Mouse (Mus musculus) adrenal gland, postnatal 10 days (tissue): ENCODE data around the gene Ubl5. TPM values are rescaled to one million over a fixed set of nuclear protein-coding genes. Genes with fewer than 3 reads are reported as not detected.
"Not testable (repeated sequence)": the region's sequence is repeated elsewhere in the genome, so short reads cannot be mapped to it uniquely, and the experiment has no call there.

Experiments
- DNase-seq: peaks from one replicate; pipeline ENCODE4 v3.0.0; 2021; ENCODE audit warnings: mixed read lengths
- long read RNA-seq, 2 experiments: library from polyadenylated mRNA; stranded (forward); transcript quantifications; one replicate each; pipeline ENCODE4 v2.0.0; 2021
- total RNA-seq, 2 experiments: library from RNA; stranded (reverse); gene quantifications; 2 replicates each; pipeline ENCODE4 v1.2.3; 2021

Ubl5 gene
- 100 to 1,000 TPM; 295 to 301 TPM for total RNA-seq
- long read RNA-seq, experiment 1, transcript Ubl5-201 (5 exons, 2,114 nt) = major isoform, 150 of 174 reads
- long read RNA-seq, experiment 1, partial matches to known transcripts = 8 of 174 reads
- long read RNA-seq, experiment 1, other reads (novel, unspliced or antisense) = 11 of 174 reads
- long read RNA-seq, experiment 2, transcript Ubl5-201 (5 exons, 2,114 nt) = major isoform, 138 of 154 reads
- long read RNA-seq, experiment 2, partial matches to known transcripts = 4 of 154 reads
- long read RNA-seq, experiment 2, other reads (novel, unspliced or antisense) = 7 of 154 reads

GRCm38 (mm10) chr9:20642101-20642895 lies at the start of gene Ubl5:
Ubl5 (plus strand) TSS chr9:20642878.
- DNase-seq = peak; percentile 91

GRCm38 (mm10) chr9:20601270-20601669 lies 41.4 kb upstream of the Ubl5 start:
- DNase-seq = no peak

GRCm38 (mm10) chr9:20606269-20606668 lies 36.4 kb upstream of the Ubl5 start:
- DNase-seq = no peak

GRCm38 (mm10) chr9:20607100-20607974 lies 35.3 kb upstream of the Ubl5 start:
- DNase-seq = peak; percentile 86

- DNase-seq = no peak
Measured at GRCm38 (mm10) chr9:20609831-20610464, 32.7 kb upstream of the Ubl5 start.

- no peak for DNase-seq
Measured at GRCm38 (mm10) chr9:20611976-20612375, 30.7 kb upstream of the Ubl5 start.

GRCm38 (mm10) chr9:20616685-20617084 lies 26.0 kb upstream of the Ubl5 start:
- no peak for DNase-seq

- no peak for DNase-seq
Measured at GRCm38 (mm10) chr9:20631332-20631731, 11.3 kb upstream of the Ubl5 start.

- DNase-seq = not testable (repeated sequence)
Measured at GRCm38 (mm10) chr9:20635676-20636075, 7.0 kb upstream of the Ubl5 start.

- DNase-seq = no peak
Measured at GRCm38 (mm10) chr9:20636256-20636655, 6.4 kb upstream of the Ubl5 start.

GRCm38 (mm10) chr9:20636790-20637189 lies 5.9 kb upstream of the Ubl5 start:
- no peak for DNase-seq

- DNase-seq = no peak
Measured at GRCm38 (mm10) chr9:20638552-20638951, 4.1 kb upstream of the Ubl5 start.

GRCm38 (mm10) chr9:20639486-20639885 lies 3.2 kb upstream of the Ubl5 start:
- no peak for DNase-seq

GRCm38 (mm10) chr9:20641501-20641900 lies 1.2 kb upstream of the Ubl5 start:
- DNase-seq = no peak

- DNase-seq = peak; percentile 91
Measured at GRCm38 (mm10) chr9:20642896-20643466, 303 bp downstream of the Ubl5 start.

- no peak for DNase-seq
Measured at GRCm38 (mm10) chr9:20643781-20644180, 1.1 kb downstream of the Ubl5 start.

GRCm38 (mm10) chr9:20644360-20645081 lies 1.8 kb downstream of the Ubl5 start, which contains the start of gene Fbxl12:
Fbxl12 (minus strand) TSS chr9:20644767.
- peak; percentile 84 for DNase-seq

GRCm38 (mm10) chr9:20645121-20645520 lies 2.4 kb downstream of the Ubl5 start:
- no peak for DNase-seq

- DNase-seq = peak; percentile 98
Measured at GRCm38 (mm10) chr9:20651602-20652259, 9.1 kb downstream of the Ubl5 start, which contains the start of gene Pin1. Pin1 (plus strand) TSS chr9:20652095.

GRCm38 (mm10) chr9:20652260-20652658 lies 9.6 kb downstream of the Ubl5 start:
- DNase-seq = no peak
